Mouse (Mus musculus) embryonic fibroblast, embryonic 13.5 days (primary cell): Measurements from ENCODE around the gene Mst1r. TPM values are rescaled to one million over a fixed set of nuclear protein-coding genes. Genes with fewer than 3 reads are reported as not detected.

Experiments
- H3K27ac ChIP-seq: 2 replicates; pipeline ENCODE4 v1.5.1; 2012; ENCODE audit warnings: low read length, control low read depth, inconsistent platforms; ENCODE audit not compliant: insufficient read depth
- H3K4me1 ChIP-seq: 2 replicates; pipeline ENCODE4 v1.6.1; 2011; ENCODE audit warnings: low read length; ENCODE audit not compliant: control insufficient read depth, insufficient read depth
- H3K4me3 ChIP-seq: 2 replicates; pipeline ENCODE4 v1.5.1; 2011; ENCODE audit warnings: mild to moderate bottlenecking, control low read depth, low read length; ENCODE audit not compliant: insufficient read depth
- CTCF ChIP-seq: IDR thresholded peaks from 2 replicates; pipeline ENCODE4 v1.5.1; 2011; ENCODE audit warnings: mild to moderate bottlenecking, control low read depth, low read length, moderate library complexity, borderline replicate concordance; ENCODE audit not compliant: insufficient read depth
- POLR2A ChIP-seq: IDR thresholded peaks from 2 replicates; pipeline ENCODE4 v1.6.1; 2011; ENCODE audit warnings: low read depth, mild to moderate bottlenecking, control low read depth, low read length, moderate library complexity
- polyA plus RNA-seq: library from polyadenylated mRNA; stranded (reverse); fragments of >200 nt; gene quantifications from 2 replicates; pipeline ENCODE4 v1.2.4, GENCODE M21; 2011; ENCODE audit warnings: low read depth; ENCODE audit not compliant: missing spikeins, insufficient read length

The Mst1r gene
- polyA plus RNA-seq, 1 experiment = 0.61 TPM

GRCm38 (mm10) chr9:107910025-107910769, 3.5 kb downstream of the Mst1r start:
- Histone ChIP-seq H3K4me1 (no peaks in the 10 kb centered on the region), H3K4me3 (no peak overlapping the region), H3K27ac (no peak overlapping the region)
- no peak for TF ChIP-seq POLR2A
- no peak for TF ChIP-seq CTCF

- Histone ChIP-seq H3K4me3 (no peak overlapping the region), H3K4me1 (no peaks in the 10 kb centered on the region), H3K27ac (no peak overlapping the region)
- no peak for TF ChIP-seq CTCF
- TF ChIP-seq POLR2A = no peak
Observed at GRCm38 (mm10) chr9:107914764-107915420, 8.2 kb downstream of the Mst1r start.

GRCm38 (mm10) chr9:107917895-107918608, 11.4 kb downstream of the Mst1r start:
- no peak overlapping the region for H3K4me3 ChIP-seq
- no peak for TF ChIP-seq POLR2A
- TF ChIP-seq CTCF = no peak
- no peak overlapping the region for H3K27ac ChIP-seq
- no peaks in the 10 kb centered on the region for H3K4me1 ChIP-seq

DNA sequence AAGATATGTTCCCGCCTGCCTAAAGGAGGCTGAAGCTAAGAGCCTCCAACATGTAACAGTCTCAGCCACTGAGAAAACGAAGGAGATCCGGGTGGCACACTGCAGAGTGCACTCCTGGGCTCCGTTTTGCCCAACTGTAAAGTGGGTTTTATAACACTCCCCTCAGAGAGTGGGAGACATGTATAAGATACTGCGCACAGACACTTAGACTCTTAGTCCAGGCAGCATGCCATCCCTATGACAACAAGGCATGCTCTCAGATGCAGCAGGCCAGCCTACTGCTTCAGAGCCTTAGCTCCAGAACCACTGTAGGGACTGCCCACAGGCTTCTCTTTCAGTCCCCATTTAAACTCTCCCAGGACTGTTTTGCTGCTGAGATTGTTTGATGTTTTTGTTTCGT, 12.2 kb downstream of the Mst1r start:
- TF ChIP-seq POLR2A (no peak), CTCF (no peak)
- H3K27ac ChIP-seq = no peak overlapping the region
- no peak overlapping the region for H3K4me3 ChIP-seq
- no peaks in the 10 kb centered on the region for H3K4me1 ChIP-seq

GRCm38 (mm10) chr9:107919441-107919840, 12.8 kb downstream of the Mst1r start:
- Histone ChIP-seq H3K27ac (no peak overlapping the region), H3K4me3 (no peak overlapping the region), H3K4me1 (no peaks in the 10 kb centered on the region)
- TF ChIP-seq POLR2A = no peak
- no peak for TF ChIP-seq CTCF

GRCm38 (mm10) chr9:107923021-107923420, 16.3 kb downstream of the Mst1r start:
- Histone ChIP-seq H3K4me1 (no peaks in the 10 kb centered on the region), H3K4me3 (no peak overlapping the region)
- TF ChIP-seq CTCF (peak; percentile 80), POLR2A (no peak)

GRCm38 (mm10) chr9:107923956-107924355, 17.3 kb downstream of the Mst1r start:
- H3K27ac ChIP-seq = no peak overlapping the region
- H3K4me1 ChIP-seq = no peaks in the 10 kb centered on the region
- no peak overlapping the region for H3K4me3 ChIP-seq
- TF ChIP-seq POLR2A = no peak
- no peak for TF ChIP-seq CTCF

More at GRCm38 (mm10) chr9:107923021-107923420, 16.3 kb downstream of the Mst1r start:
- H3K27ac ChIP-seq = no peak overlapping the region

DNA sequence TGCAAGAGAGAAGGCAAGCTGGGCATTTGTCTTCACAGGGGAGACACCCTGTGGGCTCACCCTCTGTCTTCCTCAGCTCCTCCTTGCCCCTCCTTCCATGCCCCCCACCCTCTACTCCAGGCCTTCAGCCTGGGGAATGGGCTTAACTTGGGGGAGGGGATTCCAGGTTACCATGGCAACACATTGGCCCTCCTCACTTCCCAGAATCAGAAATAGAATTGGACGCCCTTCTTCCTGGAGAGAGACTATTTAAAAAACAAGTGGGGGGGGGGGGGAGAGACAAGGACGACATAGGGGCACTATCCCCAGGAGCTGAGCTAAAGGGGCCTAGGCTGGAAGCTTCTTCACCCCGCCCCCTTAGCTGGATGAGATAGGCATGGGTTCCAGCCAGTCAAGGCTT, 18.6 kb downstream of the Mst1r start:
- no peak for TF ChIP-seq POLR2A
- H3K27ac ChIP-seq = no peak overlapping the region
- no peak overlapping the region for H3K4me3 ChIP-seq
- no peaks in the 10 kb centered on the region for H3K4me1 ChIP-seq

DNA sequence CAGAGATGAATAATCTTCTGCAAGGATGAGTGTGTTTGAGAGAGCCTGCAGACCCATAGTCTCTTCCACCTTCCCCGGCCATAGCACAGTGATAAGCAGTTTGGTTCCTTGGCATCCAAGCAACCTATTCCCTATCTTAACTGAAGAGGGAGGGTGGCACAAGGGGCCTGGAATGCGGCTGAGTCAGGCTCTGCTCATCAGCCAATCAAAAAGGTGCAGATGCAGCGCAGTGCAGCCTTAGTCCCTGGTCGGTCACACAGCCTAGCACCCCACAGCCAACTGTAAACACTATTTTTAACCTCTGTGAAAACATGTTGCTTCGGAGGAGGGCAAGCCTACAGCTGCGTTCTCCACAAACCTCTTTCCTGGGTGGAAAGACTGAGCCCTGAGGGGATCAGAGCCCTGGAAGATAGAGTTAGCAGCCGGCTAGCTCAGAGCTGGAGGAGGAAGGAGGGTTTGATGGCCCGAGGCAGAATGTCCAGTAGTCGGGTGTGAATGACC, 20.3 kb downstream of the Mst1r start:
- H3K4me3 ChIP-seq = no peak overlapping the region
- no peaks in the 10 kb centered on the region for H3K4me1 ChIP-seq
- no peak for TF ChIP-seq CTCF
- no peak for TF ChIP-seq POLR2A
- H3K27ac ChIP-seq = no peak overlapping the region
